Mouse (Mus musculus): ENCODE results near the gene Klhl13. TPM values are rescaled to one million over a fixed set of nuclear protein-coding genes. Genes with fewer than 3 reads are reported as not detected.

Gene Klhl13
- polyA plus RNA-seq (2015; fragmentation: Nextera tagmentation; extraction: Ambion mirVana) = 11.9 and 12.0 TPM in 2 replicates

DNA sequence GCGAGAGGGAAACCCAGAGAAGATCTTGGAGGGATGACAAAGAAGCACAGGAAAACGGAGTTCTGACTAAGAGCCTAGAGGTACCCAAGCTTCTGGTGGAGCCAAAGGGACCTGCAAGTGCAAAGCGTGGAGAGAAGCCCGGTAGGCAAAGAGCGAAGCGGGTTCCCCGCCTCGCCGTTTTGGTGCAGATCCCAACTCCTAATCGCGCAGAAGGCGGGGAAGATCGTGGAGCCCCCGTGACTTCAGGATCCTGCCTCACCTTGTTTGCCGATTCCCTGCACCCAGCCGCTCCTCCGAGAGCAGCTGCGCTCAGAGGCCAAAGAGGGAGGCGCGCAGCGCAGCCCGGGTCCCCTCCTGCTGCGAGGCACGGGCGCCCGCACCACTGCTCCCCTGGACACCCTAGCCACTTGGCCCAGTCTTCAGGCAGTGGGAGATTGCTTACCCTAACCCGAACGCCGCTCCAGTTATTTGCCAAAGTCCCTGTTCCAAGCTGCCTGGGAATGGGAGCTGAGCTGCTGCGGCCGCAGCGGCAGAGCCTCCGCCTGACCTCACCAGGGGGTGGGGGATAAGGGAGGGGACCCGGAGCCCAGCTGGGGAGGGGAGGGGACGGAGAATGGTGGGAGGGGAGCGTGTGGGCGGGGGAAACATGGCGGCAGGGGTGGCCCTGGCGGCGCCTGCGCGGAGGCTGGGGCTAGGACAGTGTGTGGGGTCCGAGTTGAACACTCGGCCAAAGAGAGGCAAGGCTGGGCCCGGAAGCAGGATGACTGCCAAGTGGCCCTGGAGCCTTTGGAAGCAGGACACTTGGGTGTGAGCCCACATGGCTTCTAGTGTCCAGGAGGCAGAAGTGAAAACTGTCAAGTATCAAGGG lies at the start of gene Klhl13:
Klhl13 (minus strand) TSS at position 569 of the 868 bp plus-strand sequence.

All from urinary bladder, postnatal 0 days (tissue).